Mouse (Mus musculus) embryo, embryonic 9.5 days (tissue): ENCODE results near the gene Zfp30.

Experiments
- DNase-seq: peaks from one replicate; pipeline ENCODE4 v3.0.0-alpha.2; 2017; ENCODE audit errors: extremely low spot score

Gene Zfp30

GRCm38 (mm10) chr7:29783871-29784551, at the start of gene Zfp30:
Zfp30 (plus strand) TSS chr7:29783998.
- peak; percentile 93 for DNase-seq

DNA sequence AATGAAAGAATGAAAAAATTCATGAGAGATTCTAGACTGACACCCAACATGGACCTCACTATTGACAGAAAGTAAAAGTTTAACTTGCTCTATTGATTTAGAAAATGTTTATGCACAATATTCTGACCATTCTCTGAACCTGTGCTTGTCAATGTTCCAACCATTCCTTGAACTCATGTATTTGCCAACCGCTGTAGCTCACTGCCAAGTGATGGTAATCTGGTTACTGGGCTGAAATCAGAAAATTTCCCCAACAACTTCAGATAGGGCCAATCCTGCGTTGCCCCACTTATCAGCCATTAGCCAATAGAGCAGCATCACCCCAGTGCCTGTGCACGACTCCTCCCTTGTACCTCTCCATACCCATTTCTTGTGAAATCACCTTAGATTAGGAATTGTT, 41.5 kb upstream of the Zfp30 start:
- no peak for DNase-seq

- DNase-seq: no peak
These were observed 23.3 kb upstream of the Zfp30 start for GRCm38 (mm10) chr7:29760476-29760875.

GRCm38 (mm10) chr7:29764702-29765101, 19.1 kb upstream of the Zfp30 start:
- DNase-seq: no peak

DNA sequence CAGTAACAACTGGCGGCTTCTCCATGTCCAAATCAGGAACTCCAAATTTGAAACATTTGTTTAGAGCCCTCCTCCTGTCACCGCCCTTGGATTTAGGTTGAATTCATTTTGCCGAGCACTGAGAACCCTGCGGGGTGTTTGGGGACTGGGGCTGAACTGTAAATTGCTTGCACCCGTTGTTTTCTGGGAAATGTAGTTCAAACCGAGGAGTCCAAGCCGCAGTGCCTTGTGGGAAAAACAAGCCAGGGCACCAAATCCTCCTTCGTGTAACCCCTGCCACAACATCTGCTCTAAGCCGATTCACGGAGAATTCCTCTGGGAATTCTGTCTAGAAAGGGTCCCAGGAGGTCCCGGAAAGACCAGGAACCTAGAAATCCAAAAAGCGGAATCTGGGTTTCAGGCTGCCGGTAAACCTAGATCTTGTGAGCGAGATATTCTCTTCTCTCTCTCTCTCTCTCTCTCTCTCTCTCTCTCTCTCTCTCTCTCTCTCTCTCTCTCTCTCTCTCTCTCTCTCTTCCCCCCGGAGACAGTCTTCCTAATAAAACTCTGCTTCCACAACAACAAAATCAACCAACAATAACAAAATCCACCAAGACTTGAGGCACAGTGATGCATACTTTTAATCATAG, 16.6 kb upstream of the Zfp30 start:
- DNase-seq: peak; percentile 80

DNA sequence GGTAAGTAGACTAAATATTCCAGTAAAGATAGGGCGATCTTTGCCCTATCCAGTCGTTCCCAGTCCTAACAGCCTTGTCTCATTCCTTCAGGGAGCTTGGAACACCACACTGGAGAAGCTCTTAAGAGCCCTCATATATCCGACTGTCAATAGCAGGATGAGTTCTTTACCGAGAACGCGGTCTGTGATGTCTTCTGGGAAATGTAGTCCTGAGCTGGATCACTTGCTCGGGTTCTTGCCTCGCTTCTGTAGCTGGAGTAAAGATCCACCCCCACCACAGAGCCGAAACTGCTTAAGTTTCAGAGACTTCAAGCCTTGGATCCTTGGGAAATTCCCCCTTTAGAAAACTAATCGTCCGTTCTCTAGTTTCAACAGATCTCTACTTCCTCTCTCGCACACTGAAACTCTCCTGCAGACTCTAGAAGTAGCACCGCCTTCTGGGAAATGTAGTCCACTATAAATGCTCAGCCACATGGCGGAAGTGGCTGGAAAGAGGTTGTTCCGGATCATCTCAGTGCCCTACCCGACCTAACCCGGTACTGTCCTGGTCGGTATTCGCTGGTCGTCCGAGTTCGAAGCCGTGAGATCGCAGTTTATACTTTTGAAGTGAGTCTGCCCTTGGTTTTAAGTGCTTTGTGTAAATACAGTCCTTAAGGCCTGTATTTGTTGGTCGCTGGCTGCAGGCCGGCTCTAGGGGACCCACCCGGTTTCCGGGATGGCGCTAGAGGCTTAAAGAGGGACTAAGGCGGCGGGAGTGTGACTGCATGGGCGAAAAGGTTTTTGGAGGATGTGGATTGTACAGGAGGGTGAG, 15.5 kb upstream of the Zfp30 start, which contains the start of gene Zfp84:
Gene Zfp84 (plus strand): TSS at position 463 of the 811 bp plus-strand sequence.
- DNase-seq: peak; percentile 93

DNA sequence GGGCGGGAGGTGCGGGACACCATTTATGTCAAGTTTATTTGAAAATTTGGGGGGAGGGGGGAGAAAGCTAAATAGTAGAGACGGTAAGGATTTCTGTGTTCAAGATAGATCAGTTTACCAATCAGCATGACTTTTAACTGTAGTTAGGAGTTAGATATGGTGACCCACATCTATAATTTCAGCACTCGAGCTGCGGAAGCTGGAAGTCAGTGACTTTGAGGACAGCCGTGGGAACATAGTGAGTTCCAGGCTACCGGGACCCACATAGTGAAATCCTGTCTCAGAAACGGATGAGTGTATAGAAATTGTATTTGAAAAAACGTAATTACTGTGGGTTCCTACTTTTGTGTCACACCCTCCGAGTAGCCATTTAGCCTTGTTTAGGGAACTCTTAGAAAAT, 14.8 kb upstream of the Zfp30 start:
- DNase-seq: no peak

DNA sequence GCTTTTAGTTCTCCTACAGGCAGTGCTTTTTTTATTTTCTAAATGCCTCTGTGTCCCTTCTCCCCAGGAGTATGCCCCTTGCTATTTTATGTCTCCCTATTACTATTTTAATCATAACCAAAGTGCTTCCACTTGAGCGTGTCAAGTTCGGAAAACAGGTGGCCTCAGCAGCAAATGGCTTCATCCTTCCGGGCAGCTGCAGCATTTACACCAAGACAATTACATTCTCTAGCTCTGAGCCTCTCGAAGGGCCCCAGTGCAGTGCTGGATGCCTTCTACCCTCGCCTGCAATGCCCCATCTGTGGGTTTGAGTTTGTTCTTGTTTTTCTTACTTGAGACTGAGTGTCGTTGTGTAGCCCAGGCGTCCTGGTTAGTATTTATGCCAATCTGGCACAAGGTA, 10.3 kb upstream of the Zfp30 start:
- DNase-seq: no peak

DNA sequence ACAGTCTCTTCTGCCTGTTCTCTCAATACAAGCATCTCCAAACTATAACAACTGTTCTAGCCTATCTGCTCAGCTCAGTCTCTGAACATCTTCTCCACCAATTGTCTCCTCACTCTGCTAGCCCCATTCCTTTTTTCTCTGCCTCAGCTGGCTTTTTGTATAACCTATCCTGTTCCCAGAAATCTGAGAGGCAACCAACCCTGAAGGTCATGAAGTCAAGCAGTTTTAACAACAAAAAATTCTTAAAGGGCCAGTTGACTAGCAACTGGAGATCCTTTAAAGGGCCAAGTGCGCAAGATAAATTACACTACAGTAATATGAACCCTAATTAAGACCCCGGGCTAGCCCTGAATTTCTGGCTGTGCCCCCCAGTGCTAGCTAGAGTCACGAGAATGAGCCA, 9.4 kb upstream of the Zfp30 start:
- no peak for DNase-seq

- no peak for DNase-seq
These were observed 7.2 kb upstream of the Zfp30 start for GRCm38 (mm10) chr7:29776568-29776967.

- no peak for DNase-seq
These were observed 6.4 kb upstream of the Zfp30 start for GRCm38 (mm10) chr7:29777372-29777771.

- no peak for DNase-seq
These were observed 1.2 kb downstream of the Zfp30 start for GRCm38 (mm10) chr7:29785023-29785422.

DNA sequence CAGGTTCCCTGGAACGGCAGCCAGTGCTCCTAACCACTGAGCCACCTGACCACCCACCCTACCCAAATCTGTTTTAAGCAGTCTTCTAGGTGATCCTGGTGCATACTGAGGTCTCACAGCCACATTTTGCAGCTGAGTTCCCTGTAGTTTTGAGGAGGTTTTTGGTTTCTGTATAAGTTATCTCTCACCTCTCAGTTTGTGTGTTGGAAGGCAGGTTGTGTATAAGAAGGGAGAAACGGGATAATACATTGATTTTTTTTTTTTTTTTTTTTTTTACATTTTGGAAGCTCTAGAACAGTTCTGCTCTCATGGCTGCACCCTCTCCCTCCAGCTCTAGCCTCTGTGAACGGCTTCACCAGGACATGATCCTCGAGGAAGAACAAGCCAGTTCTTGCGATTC, 2.1 kb downstream of the Zfp30 start:
- no peak for DNase-seq

DNA sequence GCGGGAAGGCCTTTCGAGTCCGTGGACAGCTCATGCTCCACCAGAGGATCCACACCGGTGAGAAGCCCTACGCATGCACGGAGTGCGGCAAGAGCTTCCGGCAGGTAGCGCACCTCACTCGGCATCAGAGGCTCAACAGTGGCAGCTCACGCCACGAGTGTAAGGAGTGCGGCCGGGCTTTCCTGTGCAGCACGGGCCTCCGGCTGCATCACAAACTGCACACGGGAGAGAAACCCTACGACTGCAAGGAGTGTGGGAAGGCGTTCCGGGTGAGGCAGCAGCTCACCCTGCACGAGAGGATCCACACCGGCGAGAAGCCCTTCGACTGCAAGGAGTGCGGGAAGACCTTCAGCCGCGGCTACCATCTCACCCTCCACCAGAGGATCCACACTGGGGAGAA, 9.1 kb downstream of the Zfp30 start:
- DNase-seq: no peak

DNA sequence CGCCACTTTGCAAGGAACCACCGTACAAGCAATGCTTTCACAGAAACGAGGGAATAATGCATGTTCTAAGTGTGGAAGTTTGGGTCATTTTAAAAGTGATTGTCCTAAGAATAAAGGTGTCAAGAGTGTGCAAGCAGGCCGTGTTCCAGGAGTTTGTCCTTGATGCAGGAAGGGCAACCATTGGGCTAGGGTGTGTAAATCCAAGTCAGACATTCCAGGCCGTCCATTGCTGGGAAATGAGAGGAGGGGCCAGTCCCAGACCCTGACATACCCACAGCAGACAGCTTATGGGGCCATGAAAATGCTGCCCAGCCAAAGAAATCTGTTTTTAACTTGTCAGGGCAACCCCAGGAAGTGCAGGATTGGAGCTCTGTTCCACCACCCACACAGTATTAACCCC, 23.2 kb downstream of the Zfp30 start:
- DNase-seq: no peak

- no peak for DNase-seq
These were observed 28.4 kb downstream of the Zfp30 start for GRCm38 (mm10) chr7:29812244-29812643.

- no peak for DNase-seq
These were observed 30.6 kb downstream of the Zfp30 start for GRCm38 (mm10) chr7:29814381-29814780.

DNA sequence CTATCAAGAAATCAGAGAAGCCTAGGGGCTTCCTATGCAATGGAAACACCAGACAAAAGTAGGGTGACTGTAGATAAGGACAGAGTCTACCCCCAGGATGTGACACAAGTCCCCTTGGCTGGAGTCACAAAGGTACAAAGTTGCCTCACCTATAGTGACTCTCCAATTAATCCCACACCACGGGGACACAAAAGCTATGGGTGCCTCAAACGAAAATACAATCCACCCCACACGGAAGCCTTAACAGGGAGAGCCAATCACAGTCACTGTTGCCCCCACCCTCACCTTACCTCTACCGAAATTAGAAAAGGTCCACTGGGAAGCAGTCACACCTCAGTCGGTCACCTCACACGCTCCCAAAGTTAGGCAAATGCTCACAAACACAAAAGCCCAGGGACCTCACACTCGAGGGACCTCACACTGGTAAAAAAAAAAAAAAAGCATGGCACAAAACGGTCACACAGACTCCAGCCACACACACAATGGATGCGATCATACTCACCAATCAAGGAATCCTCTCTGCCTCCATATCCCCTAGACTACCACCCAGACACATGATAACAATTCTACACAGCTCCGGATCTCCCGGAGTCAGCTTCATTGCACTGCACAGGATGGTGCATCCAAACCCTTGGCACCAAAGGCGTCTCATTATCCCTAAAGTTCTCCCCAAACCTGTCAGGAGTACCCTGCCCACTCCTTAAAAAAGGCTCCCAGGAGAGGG, 31.4 kb downstream of the Zfp30 start:
- no peak for DNase-seq

DNA sequence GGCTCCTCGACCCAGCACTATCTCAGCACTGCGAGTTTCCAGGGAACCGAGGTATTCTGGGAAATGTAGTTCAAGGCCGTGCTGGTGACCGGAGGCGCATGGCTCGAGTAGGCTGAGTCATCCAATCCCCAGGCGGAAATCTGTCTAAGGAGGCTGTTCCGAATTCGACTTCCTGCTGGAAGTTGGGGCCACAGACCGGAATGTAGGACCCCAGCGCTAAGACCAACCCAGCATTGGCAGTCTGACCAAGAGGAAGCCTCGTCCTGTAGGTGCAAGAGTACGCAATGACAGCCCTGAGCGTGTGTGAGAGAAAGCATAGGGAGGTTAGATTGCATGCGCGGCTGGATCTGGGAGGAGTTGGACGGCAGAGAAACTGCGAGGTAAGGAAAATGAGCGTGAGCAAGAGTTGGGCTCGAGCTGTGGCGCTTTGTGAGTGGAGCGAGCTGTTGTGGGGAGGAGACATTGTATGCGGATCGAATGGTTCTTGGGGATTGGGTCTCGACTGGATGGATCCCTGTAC, 32.2 kb downstream of the Zfp30 start, which contains the start of gene Zfp790:
Gene Zfp790 (plus strand): TSS at position 205 of the 520 bp plus-strand sequence.
- DNase-seq: peak; percentile 88

GRCm38 (mm10) chr7:29818619-29819254, 34.9 kb downstream of the Zfp30 start:
- peak; percentile 81 for DNase-seq

GRCm38 (mm10) chr7:29828001-29828400, 44.2 kb downstream of the Zfp30 start:
- DNase-seq: no peak
